Mouse (Mus musculus): ENCODE data around the gene Sfmbt2. TPM values are rescaled to one million over a fixed set of nuclear protein-coding genes. Genes with fewer than 3 reads are reported as not detected.

The Sfmbt2 gene
- polyA plus RNA-seq, 1 experiment from 2014 or later = 1.4 TPM

- Histone ChIP-seq H3K4me1 (peaks cover 15% of the 10 kb centered on the region), H3K27ac (replicated peaks) (no peak overlapping the region), H3K4me3 (peak overlapping the region; percentile 15), H3K4me2 (peak overlapping the region; percentile 52), H3K9me3 (no peaks in the 10 kb centered on the region), H3K27me3 (replicated peaks) (peaks cover 28% of the 10 kb centered on the region), H3K36me3 (no peaks in the 10 kb centered on the region), H3K9ac (no peak overlapping the region)
- WGBS = 3% methylated on average over 6 of the region's 6 CpGs
- ATAC-seq (ENCODE audit: extremely low read depth, insufficient number of reproducible peaks, low FRiP score, low TSS enrichment) = no peak
Observed at GRCm38 (mm10) chr2:10569392-10569791, 199.1 kb downstream of the Sfmbt2 start.

- H3K4me3 ChIP-seq = no peak overlapping the region
- WGBS = 78% methylated on average over 4 of the region's 4 CpGs
Observed at GRCm38 (mm10) chr2:10572311-10572710, 202.0 kb downstream of the Sfmbt2 start.

GRCm38 (mm10) chr2:10575962-10576740 is 205.8 kb downstream of the Sfmbt2 start:
- no peak overlapping the region for H3K27ac ChIP-seq (replicated peaks)
- no peaks in the 10 kb centered on the region for H3K36me3 ChIP-seq
- no peak for ATAC-seq (ENCODE audit: extremely low read depth, insufficient number of reproducible peaks, low FRiP score, low TSS enrichment)
- no peak overlapping the region for H3K9ac ChIP-seq
- H3K27me3 ChIP-seq (replicated peaks) = peaks cover 4% of the 10 kb centered on the region
- 50% methylated on average over 3 of the region's 3 CpGs for WGBS
- no peak overlapping the region for H3K4me2 ChIP-seq
- H3K4me1 ChIP-seq = peaks cover 4% of the 10 kb centered on the region; the same call in 1 of the 2 replicates
- H3K9me3 ChIP-seq = no peaks in the 10 kb centered on the region
- no peak overlapping the region for H3K4me3 ChIP-seq

More at GRCm38 (mm10) chr2:10572311-10572710, 202.0 kb downstream of the Sfmbt2 start:
- Histone ChIP-seq H3K27ac (replicated peaks) (no peak overlapping the region), H3K27me3 (replicated peaks) (peaks cover 16% of the 10 kb centered on the region; the same call in 1 of the 2 replicates), H3K36me3 (no peaks in the 10 kb centered on the region), H3K4me2 (no peak overlapping the region), H3K4me1 (peaks cover 19% of the 10 kb centered on the region), H3K9ac (no peak overlapping the region), H3K9me3 (no peaks in the 10 kb centered on the region)
- no peak for ATAC-seq (ENCODE audit: extremely low read depth, insufficient number of reproducible peaks, low FRiP score, low TSS enrichment)

GRCm38 (mm10) chr2:10582673-10583072 is 212.4 kb downstream of the Sfmbt2 start:
- Histone ChIP-seq H3K36me3 (no peaks in the 10 kb centered on the region), H3K4me2 (no peak overlapping the region), H3K27me3 (replicated peaks) (no peaks in the 10 kb centered on the region; the same call in none of the 2 replicates), H3K9ac (no peak overlapping the region), H3K27ac (replicated peaks) (no peak overlapping the region), H3K4me1 (peaks cover 12% of the 10 kb centered on the region), H3K4me3 (no peak overlapping the region), H3K9me3 (no peaks in the 10 kb centered on the region)
- ATAC-seq (ENCODE audit: extremely low read depth, insufficient number of reproducible peaks, low FRiP score, low TSS enrichment) = no peak
- 36% methylated on average over 4 of the region's 4 CpGs for WGBS

- Histone ChIP-seq H3K27me3 (replicated peaks) (no peaks in the 10 kb centered on the region; the same call in none of the 2 replicates), H3K27ac (replicated peaks) (no peak overlapping the region), H3K9me3 (no peaks in the 10 kb centered on the region), H3K4me2 (no peak overlapping the region), H3K9ac (no peak overlapping the region), H3K4me3 (no peak overlapping the region), H3K4me1 (peaks cover 12% of the 10 kb centered on the region), H3K36me3 (no peaks in the 10 kb centered on the region)
- 40% methylated on average over 5 of the region's 5 CpGs for WGBS
- no peak for ATAC-seq (ENCODE audit: extremely low read depth, insufficient number of reproducible peaks, low FRiP score, low TSS enrichment)
Observed at GRCm38 (mm10) chr2:10583103-10583502, 212.8 kb downstream of the Sfmbt2 start.

GRCm38 (mm10) chr2:10591310-10591709 is 221.0 kb downstream of the Sfmbt2 start:
- Histone ChIP-seq H3K4me3 (no peak overlapping the region), H3K9ac (no peak overlapping the region), H3K4me1 (no peaks in the 10 kb centered on the region), H3K27ac (replicated peaks) (no peak overlapping the region), H3K36me3 (no peaks in the 10 kb centered on the region), H3K27me3 (replicated peaks) (no peaks in the 10 kb centered on the region), H3K9me3 (no peaks in the 10 kb centered on the region), H3K4me2 (no peak overlapping the region)
- 72% methylated on average over 5 of the region's 5 CpGs for WGBS
- no peak for ATAC-seq (ENCODE audit: extremely low read depth, insufficient number of reproducible peaks, low FRiP score, low TSS enrichment)

- Histone ChIP-seq H3K9me3 (no peaks in the 10 kb centered on the region), H3K4me2 (no peak overlapping the region), H3K27me3 (replicated peaks) (no peaks in the 10 kb centered on the region), H3K9ac (no peak overlapping the region), H3K27ac (replicated peaks) (no peak overlapping the region), H3K4me1 (no peaks in the 10 kb centered on the region), H3K36me3 (no peaks in the 10 kb centered on the region), H3K4me3 (no peak overlapping the region)
- no peak for ATAC-seq (ENCODE audit: extremely low read depth, insufficient number of reproducible peaks, low FRiP score, low TSS enrichment)
- WGBS = 61% methylated on average over 2 of the region's 2 CpGs
Observed at GRCm38 (mm10) chr2:10615500-10615899, 245.2 kb downstream of the Sfmbt2 start.

MicroRNAs encoded within 50 kb of the gene (microRNA counts, 519-probe panel; counts per million panel counts)
- microRNA mmu-miR-297a+mmu-miR-466f+mmu-miR-669b (209 counts per million, percentile 61 among the panel's probes with 10 or more counts), microRNA mmu-miR-297b-3p (209 counts per million, percentile 61 among the panel's probes with 10 or more counts), microRNA mmu-miR-297b-5p (209 counts per million, percentile 61 among the panel's probes with 10 or more counts), microRNA mmu-miR-297c (209 counts per million, percentile 61 among the panel's probes with 10 or more counts), microRNA mmu-miR-466a-3p+mmu-miR-466b-3-3p (3,710 counts per million, percentile 71 among the panel's probes with 10 or more counts), microRNA mmu-miR-466a-5p+mmu-miR-466e-5p (209 counts per million, percentile 61 among the panel's probes with 10 or more counts), microRNA mmu-miR-466c-5p (209 counts per million, percentile 61 among the panel's probes with 10 or more counts), microRNA mmu-miR-466d-3p (209 counts per million, percentile 61 among the panel's probes with 10 or more counts), microRNA mmu-miR-466d-5p (209 counts per million, percentile 61 among the panel's probes with 10 or more counts), microRNA mmu-miR-466f-5p (209 counts per million, percentile 61 among the panel's probes with 10 or more counts), microRNA mmu-miR-466g (4,841 counts per million, percentile 82 among the panel's probes with 10 or more counts), microRNA mmu-miR-466h (209 counts per million, percentile 61 among the panel's probes with 10 or more counts), microRNA mmu-miR-466l (209 counts per million, percentile 61 among the panel's probes with 10 or more counts), microRNA mmu-miR-467a (209 counts per million, percentile 61 among the panel's probes with 10 or more counts), microRNA mmu-miR-467b (209 counts per million, percentile 61 among the panel's probes with 10 or more counts), microRNA mmu-miR-467c (209 counts per million, percentile 61 among the panel's probes with 10 or more counts), microRNA mmu-miR-467d (209 counts per million, percentile 61 among the panel's probes with 10 or more counts), microRNA mmu-miR-467e (209 counts per million, percentile 61 among the panel's probes with 10 or more counts), microRNA mmu-miR-669a (3,743 counts per million, percentile 72 among the panel's probes with 10 or more counts), microRNA mmu-miR-669e (209 counts per million, percentile 61 among the panel's probes with 10 or more counts), microRNA mmu-miR-669f (4,434 counts per million, percentile 79 among the panel's probes with 10 or more counts), microRNA mmu-miR-669g (209 counts per million, percentile 61 among the panel's probes with 10 or more counts), microRNA mmu-miR-669h-5p (209 counts per million, percentile 61 among the panel's probes with 10 or more counts), microRNA mmu-miR-669i (209 counts per million, percentile 61 among the panel's probes with 10 or more counts), microRNA mmu-miR-669j (2,788 counts per million, percentile 66 among the panel's probes with 10 or more counts), microRNA mmu-miR-669m (209 counts per million, percentile 61 among the panel's probes with 10 or more counts), microRNA mmu-miR-669o (209 counts per million, percentile 61 among the panel's probes with 10 or more counts)

Small RNA genes within 50 kb of the gene (microRNA-seq; reads per million reads assigned to microRNA genes)
- gene Gm22051 (not detected), gene Gm22072 (not detected), gene Gm22091 (not detected), gene Gm22166 (not detected), gene Gm22239 (not detected), gene Gm22626 (not detected), gene Gm22635 (not detected), gene Gm22677 (not detected), gene Gm22678 (not detected), gene Gm22775 (not detected), gene Gm22925 (0.61 reads per million), gene Gm23108 (not detected), gene Gm23288 (not detected), gene Gm23542 (not detected), gene Gm23569 (not detected), gene Gm23571 (not detected), gene Gm23578 (not detected), gene Gm23651 (not detected), gene Gm23988 (not detected), gene Gm24028 (not detected), gene Gm24167 (not detected), gene Gm24315 (not detected), gene Gm24342 (not detected), gene Gm24488 (not detected), gene Gm24640 (not detected), gene Gm24673 (not detected), gene Gm24761 (not detected), gene Gm24806 (not detected), gene Gm25022 (not detected), gene Gm25158 (not detected), gene Gm25263 (not detected), gene Gm25285 (not detected), gene Gm25316 (not detected), gene Gm25451 (not detected), gene Gm25673 (not detected), gene Gm25680 (not detected), gene Gm25701 (not detected), gene Gm25753 (not detected), gene Gm25943 (not detected), gene Gm26060 (not detected), gene Gm26073 (not detected), gene Gm26092 (not detected), gene Gm26156 (not detected), gene Gm26229 (not detected), gene Gm26398 (not detected), gene Gm26426 (not detected), gene Gm26431 (not detected), gene Gm26491 (not detected), gene Mir297a-2 (1.0 reads per million), gene Mir297a-3 (not detected), gene Mir297a-4 (not detected), gene Mir297b (not detected), gene Mir297c (not detected), gene Mir466 (not detected), gene Mir466b-1 (not detected), gene Mir466b-2 (not detected), gene Mir466b-3 (not detected), gene Mir466b-4 (not detected), gene Mir466b-5 (not detected), gene Mir466b-6 (not detected), gene Mir466b-7 (not detected), gene Mir466b-8 (not detected), gene Mir466c-1 (not detected), gene Mir466c-2 (not detected), gene Mir466d (not detected), gene Mir466e (not detected), gene Mir466f-1 (not detected), gene Mir466f-2 (not detected), gene Mir466f-3 (not detected), gene Mir466g (not detected), gene Mir466h (not detected), gene Mir466l (not detected), gene Mir466m (not detected), gene Mir466n (13.3 reads per million, percentile 29 among the genes with 10 or more reads in this experiment), gene Mir466o (0.61 reads per million), gene Mir466p (not detected), gene Mir467a-1 (not detected), gene Mir467a-10 (not detected), gene Mir467a-2 (not detected), gene Mir467a-3 (not detected), gene Mir467a-4 (not detected), gene Mir467a-5 (not detected), gene Mir467a-6 (not detected), gene Mir467a-7 (not detected), gene Mir467a-8 (not detected), gene Mir467a-9 (not detected), gene Mir467b (0.61 reads per million), gene Mir467c (1,146 reads per million, percentile 81 among the genes with 10 or more reads in this experiment), gene Mir467d (1,058 reads per million, percentile 80 among the genes with 10 or more reads in this experiment), gene Mir467e (1,053 reads per million, percentile 80 among the genes with 10 or more reads in this experiment), gene Mir669a-1 (not detected), gene Mir669a-10 (not detected), gene Mir669a-11 (not detected), gene Mir669a-12 (not detected), gene Mir669a-2 (not detected), gene Mir669a-3 (not detected), gene Mir669a-4 (not detected), gene Mir669a-5 (not detected), gene Mir669a-6 (not detected), gene Mir669a-7 (not detected), gene Mir669a-8 (not detected), gene Mir669a-9 (not detected), gene Mir669b (not detected), gene Mir669c (137 reads per million, percentile 58 among the genes with 10 or more reads in this experiment), gene Mir669d (not detected), gene Mir669d-2 (not detected), gene Mir669e (12.0 reads per million, percentile 28 among the genes with 10 or more reads in this experiment), gene Mir669f (not detected), gene Mir669g (not detected), gene Mir669h (1.6 reads per million), gene Mir669i (not detected), gene Mir669j (not detected), gene Mir669k (not detected), gene Mir669l (211 reads per million, percentile 64 among the genes with 10 or more reads in this experiment), gene Mir669m-1 (not detected), gene Mir669m-2 (not detected), gene Mir669o (343 reads per million, percentile 70 among the genes with 10 or more reads in this experiment), gene Mir669p-1 (not detected), gene Mir669p-2 (not detected)

Other genes starting within 250 kb of the Sfmbt2 start
- gene Itih2, start 239.1 kb upstream of the Sfmbt2 start, polyA plus RNA-seq (2015; fragmentation: Nextera tagmentation; extraction: Ambion mirVana) = 1.2 and 8.3 TPM in 2 replicates
- 3.2 and 3.5 TPM in 2 replicates for gene Itih5, start 216.9 kb upstream of the Sfmbt2 start, polyA plus RNA-seq (2015; fragmentation: Nextera tagmentation; extraction: Ambion mirVana)

Data from heart, embryonic 13.5 days (tissue).